Mouse (Mus musculus): ENCODE measurements around the gene Tll1.

DNA sequence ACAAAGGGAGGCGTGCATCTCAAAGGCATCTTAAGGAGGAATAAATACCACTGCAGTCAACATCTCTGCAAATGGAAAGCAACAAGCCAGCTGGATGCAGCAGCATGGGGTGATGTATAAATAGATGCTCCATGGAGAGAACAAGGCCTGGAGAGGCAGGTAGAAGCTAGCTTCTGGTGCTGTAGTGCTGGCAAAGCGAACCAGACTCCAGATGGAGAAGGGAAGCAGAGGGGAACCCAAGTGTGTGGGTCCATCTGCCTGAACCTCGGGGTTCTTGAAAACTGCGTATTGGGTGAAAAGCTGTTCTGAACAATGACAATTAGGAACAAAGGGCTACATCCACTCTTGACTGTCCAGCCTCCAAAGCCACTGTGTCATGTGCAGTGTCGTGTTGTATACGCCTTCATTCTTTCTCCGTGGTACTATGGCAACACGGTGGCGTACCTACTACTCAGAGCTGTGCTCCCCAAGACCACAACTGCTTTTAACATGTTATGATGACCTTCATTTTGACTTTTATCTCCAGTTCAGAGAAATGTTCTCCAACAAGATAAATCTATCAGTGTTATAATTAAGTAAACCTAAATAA is 53.8 kb downstream of the Tll1 start:
- TF ChIP-seq CTCF (IDR thresholded peaks at IDR 0.05) (no peak), POLR2A (IDR thresholded peaks at IDR 0.05; ENCODE audit: insufficient read depth, low read depth, low read length) (no peak)
